Mouse (Mus musculus) embryo, embryonic 10 days (tissue): ENCODE measurements around the gene Gpc2.

Experiments used
- DNase-seq: peaks from one replicate; pipeline ENCODE4 v3.0.0-alpha.2; 2015; ENCODE audit warnings: low spot score

Gene Gpc2

GRCm38 (mm10) chr5:138262001-138262400 lies 17.8 kb downstream of the Gpc2 start:
- DNase-seq, result no peak

- no peak for DNase-seq
These were observed 19.0 kb downstream of the Gpc2 start for GRCm38 (mm10) chr5:138260834-138261233.

GRCm38 (mm10) chr5:138260051-138260450 lies 19.8 kb downstream of the Gpc2 start:
- no peak for DNase-seq

- no peak for DNase-seq
These were observed 20.8 kb downstream of the Gpc2 start for GRCm38 (mm10) chr5:138258993-138259392.

- no peak for DNase-seq
These were observed 21.3 kb downstream of the Gpc2 start for GRCm38 (mm10) chr5:138258542-138258941.

- DNase-seq, result no peak
These were observed 21.7 kb downstream of the Gpc2 start for GRCm38 (mm10) chr5:138258078-138258477.

- DNase-seq, result no peak
These were observed 22.2 kb downstream of the Gpc2 start for GRCm38 (mm10) chr5:138257585-138257978.

GRCm38 (mm10) chr5:138256966-138257584 lies 22.7 kb downstream of the Gpc2 start:
- DNase-seq, result no peak

GRCm38 (mm10) chr5:138256094-138256467 lies 23.7 kb downstream of the Gpc2 start:
- DNase-seq, result no peak

- peak; percentile 95 for DNase-seq
These were observed 24.3 kb downstream of the Gpc2 start, which contains the start of gene Lamtor4 for GRCm38 (mm10) chr5:138255353-138256093. Gene Lamtor4 (plus strand): TSS chr5:138255482.

- DNase-seq, result no peak
These were observed 26.7 kb downstream of the Gpc2 start for GRCm38 (mm10) chr5:138253061-138253460.

- no peak for DNase-seq
These were observed 28.7 kb downstream of the Gpc2 start for GRCm38 (mm10) chr5:138251144-138251543.

- no peak for DNase-seq
These were observed 38.3 kb downstream of the Gpc2 start for GRCm38 (mm10) chr5:138241511-138241910.

GRCm38 (mm10) chr5:138234224-138234623 lies 45.6 kb downstream of the Gpc2 start:
- DNase-seq, result no peak

GRCm38 (mm10) chr5:138233778-138234177 lies 46.0 kb downstream of the Gpc2 start:
- DNase-seq, result no peak

GRCm38 (mm10) chr5:138229511-138229910 lies 50.3 kb downstream of the Gpc2 start:
- no peak for DNase-seq

GRCm38 (mm10) chr5:138228026-138228425 lies 51.8 kb downstream of the Gpc2 start:
- DNase-seq, result peak; percentile 16

GRCm38 (mm10) chr5:138227367-138227766 lies 52.4 kb downstream of the Gpc2 start:
- no peak for DNase-seq

- DNase-seq, result no peak
These were observed 53.3 kb downstream of the Gpc2 start for GRCm38 (mm10) chr5:138226491-138226890.

GRCm38 (mm10) chr5:138225700-138226099 lies 54.1 kb downstream of the Gpc2 start, which contains the start of gene Nxpe5:
Gene Nxpe5 (plus strand): TSS chr5:138225898.
- DNase-seq, result no peak
